Mouse (Mus musculus) cerebellum, adult 2 months (tissue): ENCODE measurements around the gene Lmod1.

Source experiments
- CTCF ChIP-seq: fragments of 200-500 bp; IDR thresholded peaks from 2 replicates; pipeline ENCODE4 v1.5.1; 2011; ENCODE audit warnings: low read depth, mild to moderate bottlenecking, control low read depth, low read length, moderate library complexity, borderline replicate concordance; ENCODE audit not compliant: insufficient read depth
- POLR2A ChIP-seq: fragments of 200-500 bp; IDR thresholded peaks from 2 replicates; pipeline ENCODE4 v1.6.1; 2011; ENCODE audit warnings: low read length, control low read depth, borderline replicate concordance; ENCODE audit not compliant: insufficient read depth

- no peak for TF ChIP-seq POLR2A
- TF ChIP-seq CTCF = no peak
Measured at GRCm38 (mm10) chr1:135366380-135366779, 41.8 kb downstream of the Lmod1 start.
